Mouse (Mus musculus): ENCODE measurements at regions not wholly inside any gene's neighbourhood (a gene's known extent, or its start where the extent isn't known, plus 50 kb on each side); places are given as distances from the start of the nearest gene placed in this dataset.

DNA sequence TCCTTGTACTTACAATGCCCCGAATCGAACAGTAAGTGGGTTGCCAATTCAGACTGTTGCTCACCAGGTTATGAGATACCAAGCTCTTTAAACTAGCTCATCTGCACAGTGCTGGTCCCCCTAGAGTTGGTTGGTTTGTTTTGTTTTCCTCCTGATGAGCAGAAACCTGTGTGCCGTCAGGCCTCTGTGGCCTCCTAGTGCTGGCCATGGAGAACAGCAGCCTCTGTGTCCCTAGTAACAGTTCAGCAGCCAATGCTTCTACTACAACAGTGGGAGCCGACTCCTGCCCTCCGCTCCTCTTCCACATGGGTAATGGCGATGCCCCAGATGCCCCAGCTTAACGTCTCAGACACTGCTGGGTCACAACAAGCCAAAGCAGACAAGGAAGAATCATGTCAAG is 209.5 kb upstream of the Mkln1 start:
- no peaks in the 10 kb centered on the region for H3K27me3 ChIP-seq (ENCODE audit: control insufficient read depth, insufficient read depth, low read length, poor library complexity, severe bottlenecking)

GRCm38 (mm10) chr6:31190070-31190469 is 208.5 kb upstream of the Mkln1 start:
- H3K4me3 ChIP-seq (ENCODE audit: low read depth, low read length), result no peak overlapping the region
- H3K9me3 ChIP-seq (replicated peaks; ENCODE audit: control insufficient read depth, insufficient read depth, low read length, poor library complexity, severe bottlenecking), result no peaks in the 10 kb centered on the region
- H3K4me1 ChIP-seq (ENCODE audit: control insufficient read depth, insufficient read depth, low read length), result no peaks in the 10 kb centered on the region
- H3K27ac ChIP-seq (ENCODE audit: insufficient read depth, low read length), result no peak overlapping the region
- no peaks in the 10 kb centered on the region for H3K36me3 ChIP-seq (ENCODE audit: control insufficient read depth, insufficient read depth, low read length, poor library complexity, severe bottlenecking)
- H3K27me3 ChIP-seq (ENCODE audit: control insufficient read depth, insufficient read depth, low read length, poor library complexity, severe bottlenecking), result no peaks in the 10 kb centered on the region
- H3K9ac ChIP-seq (ENCODE audit: low read depth, poor library complexity, severe bottlenecking), result no peak overlapping the region
- TF ChIP-seq CTCF (IDR thresholded peaks at IDR 0.05; ENCODE audit: low read depth, low read length), result no peak
- TF ChIP-seq POLR2A (IDR thresholded peaks at IDR 0.05; ENCODE audit: insufficient read depth, low read length), result no peak
- TF ChIP-seq EP300 (IDR thresholded peaks at IDR 0.05; ENCODE audit: insufficient read depth, low read depth, low read length), result no peak

More for the DNA sequence above, 209.5 kb upstream of the Mkln1 start:
- no peaks in the 10 kb centered on the region for H3K9me3 ChIP-seq (replicated peaks; ENCODE audit: control insufficient read depth, insufficient read depth, low read length, poor library complexity, severe bottlenecking)
- no peak overlapping the region for H3K4me3 ChIP-seq (ENCODE audit: low read depth, low read length)
- H3K36me3 ChIP-seq (ENCODE audit: control insufficient read depth, insufficient read depth, low read length, poor library complexity, severe bottlenecking), result no peaks in the 10 kb centered on the region
- no peaks in the 10 kb centered on the region for H3K4me1 ChIP-seq (ENCODE audit: control insufficient read depth, insufficient read depth, low read length)
- no peak overlapping the region for H3K9ac ChIP-seq (ENCODE audit: low read depth, poor library complexity, severe bottlenecking)
- no peak for TF ChIP-seq POLR2A (IDR thresholded peaks at IDR 0.05; ENCODE audit: insufficient read depth, low read length)
- peak; percentile 65 for TF ChIP-seq CTCF (IDR thresholded peaks at IDR 0.05; ENCODE audit: low read depth, low read length)
- TF ChIP-seq EP300 (IDR thresholded peaks at IDR 0.05; ENCODE audit: insufficient read depth, low read depth, low read length), result no peak
- no peak overlapping the region for H3K27ac ChIP-seq (ENCODE audit: insufficient read depth, low read length)

GRCm38 (mm10) chr6:31190628-31191373 is 207.7 kb upstream of the Mkln1 start:
- Histone ChIP-seq H3K27me3 (ENCODE audit: control insufficient read depth, insufficient read depth, low read length, poor library complexity, severe bottlenecking) (no peaks in the 10 kb centered on the region), H3K9ac (ENCODE audit: low read depth, poor library complexity, severe bottlenecking) (no peak overlapping the region), H3K4me3 (ENCODE audit: low read depth, low read length) (no peak overlapping the region), H3K9me3 (replicated peaks; ENCODE audit: control insufficient read depth, insufficient read depth, low read length, poor library complexity, severe bottlenecking) (no peaks in the 10 kb centered on the region), H3K27ac (ENCODE audit: insufficient read depth, low read length) (no peak overlapping the region), H3K36me3 (ENCODE audit: control insufficient read depth, insufficient read depth, low read length, poor library complexity, severe bottlenecking) (no peaks in the 10 kb centered on the region), H3K4me1 (ENCODE audit: control insufficient read depth, insufficient read depth, low read length) (no peaks in the 10 kb centered on the region)
- TF ChIP-seq CTCF (IDR thresholded peaks at IDR 0.05; ENCODE audit: low read depth, low read length), result no peak
- TF ChIP-seq POLR2A (IDR thresholded peaks at IDR 0.05; ENCODE audit: insufficient read depth, low read length), result no peak
- TF ChIP-seq EP300 (IDR thresholded peaks at IDR 0.05; ENCODE audit: insufficient read depth, low read depth, low read length), result no peak

GRCm38 (mm10) chr6:31191577-31191976 is 207.0 kb upstream of the Mkln1 start:
- no peaks in the 10 kb centered on the region for H3K27me3 ChIP-seq (ENCODE audit: control insufficient read depth, insufficient read depth, low read length, poor library complexity, severe bottlenecking)
- TF ChIP-seq EP300 (IDR thresholded peaks at IDR 0.05; ENCODE audit: insufficient read depth, low read depth, low read length) (no peak), CTCF (IDR thresholded peaks at IDR 0.05; ENCODE audit: low read depth, low read length) (no peak), POLR2A (IDR thresholded peaks at IDR 0.05; ENCODE audit: insufficient read depth, low read length) (no peak)
- no peaks in the 10 kb centered on the region for H3K4me1 ChIP-seq (ENCODE audit: control insufficient read depth, insufficient read depth, low read length)
- no peaks in the 10 kb centered on the region for H3K9me3 ChIP-seq (replicated peaks; ENCODE audit: control insufficient read depth, insufficient read depth, low read length, poor library complexity, severe bottlenecking)
- H3K36me3 ChIP-seq (ENCODE audit: control insufficient read depth, insufficient read depth, low read length, poor library complexity, severe bottlenecking), result no peaks in the 10 kb centered on the region
- no peak overlapping the region for H3K9ac ChIP-seq (ENCODE audit: low read depth, poor library complexity, severe bottlenecking)
- no peak overlapping the region for H3K27ac ChIP-seq (ENCODE audit: insufficient read depth, low read length)
- no peak overlapping the region for H3K4me3 ChIP-seq (ENCODE audit: low read depth, low read length)

GRCm38 (mm10) chr6:31192197-31192596 is 206.3 kb upstream of the Mkln1 start:
- Histone ChIP-seq H3K9me3 (replicated peaks; ENCODE audit: control insufficient read depth, insufficient read depth, low read length, poor library complexity, severe bottlenecking) (no peaks in the 10 kb centered on the region), H3K9ac (ENCODE audit: low read depth, poor library complexity, severe bottlenecking) (no peak overlapping the region), H3K36me3 (ENCODE audit: control insufficient read depth, insufficient read depth, low read length, poor library complexity, severe bottlenecking) (no peaks in the 10 kb centered on the region), H3K4me3 (ENCODE audit: low read depth, low read length) (no peak overlapping the region), H3K27me3 (ENCODE audit: control insufficient read depth, insufficient read depth, low read length, poor library complexity, severe bottlenecking) (no peaks in the 10 kb centered on the region), H3K27ac (ENCODE audit: insufficient read depth, low read length) (no peak overlapping the region), H3K4me1 (ENCODE audit: control insufficient read depth, insufficient read depth, low read length) (no peaks in the 10 kb centered on the region)
- no peak for TF ChIP-seq EP300 (IDR thresholded peaks at IDR 0.05; ENCODE audit: insufficient read depth, low read depth, low read length)
- no peak for TF ChIP-seq POLR2A (IDR thresholded peaks at IDR 0.05; ENCODE audit: insufficient read depth, low read length)
- no peak for TF ChIP-seq CTCF (IDR thresholded peaks at IDR 0.05; ENCODE audit: low read depth, low read length)

DNA sequence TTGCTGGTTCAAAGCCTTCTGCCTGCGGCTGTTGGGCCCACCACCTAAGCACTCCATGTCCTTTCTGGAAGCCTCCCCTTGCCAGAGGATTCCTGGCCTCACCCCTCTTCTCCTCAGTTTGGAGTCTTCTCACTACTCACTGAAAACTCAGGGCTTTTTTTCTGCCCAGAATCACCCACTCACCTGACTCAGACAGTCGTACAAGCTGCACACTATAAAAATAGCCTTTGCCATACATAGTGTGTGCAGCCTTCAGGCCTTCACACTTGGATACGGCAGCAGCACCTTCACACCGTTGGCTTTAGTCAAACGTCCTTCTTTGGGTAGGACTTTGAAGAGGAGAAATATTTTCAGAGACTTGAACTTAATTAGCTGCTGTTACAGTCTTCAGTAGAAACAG is 205.3 kb upstream of the Mkln1 start:
- Histone ChIP-seq H3K27ac (ENCODE audit: insufficient read depth, low read length) (no peak overlapping the region), H3K36me3 (ENCODE audit: control insufficient read depth, insufficient read depth, low read length, poor library complexity, severe bottlenecking) (no peaks in the 10 kb centered on the region), H3K9ac (ENCODE audit: low read depth, poor library complexity, severe bottlenecking) (no peak overlapping the region), H3K9me3 (replicated peaks; ENCODE audit: control insufficient read depth, insufficient read depth, low read length, poor library complexity, severe bottlenecking) (no peaks in the 10 kb centered on the region), H3K4me3 (ENCODE audit: low read depth, low read length) (no peak overlapping the region), H3K27me3 (ENCODE audit: control insufficient read depth, insufficient read depth, low read length, poor library complexity, severe bottlenecking) (no peaks in the 10 kb centered on the region), H3K4me1 (ENCODE audit: control insufficient read depth, insufficient read depth, low read length) (no peaks in the 10 kb centered on the region)
- TF ChIP-seq POLR2A (IDR thresholded peaks at IDR 0.05; ENCODE audit: insufficient read depth, low read length), result no peak
- no peak for TF ChIP-seq EP300 (IDR thresholded peaks at IDR 0.05; ENCODE audit: insufficient read depth, low read depth, low read length)
- no peak for TF ChIP-seq CTCF (IDR thresholded peaks at IDR 0.05; ENCODE audit: low read depth, low read length)
